Mouse (Mus musculus): ENCODE data around the gene Mpg.

DNA sequence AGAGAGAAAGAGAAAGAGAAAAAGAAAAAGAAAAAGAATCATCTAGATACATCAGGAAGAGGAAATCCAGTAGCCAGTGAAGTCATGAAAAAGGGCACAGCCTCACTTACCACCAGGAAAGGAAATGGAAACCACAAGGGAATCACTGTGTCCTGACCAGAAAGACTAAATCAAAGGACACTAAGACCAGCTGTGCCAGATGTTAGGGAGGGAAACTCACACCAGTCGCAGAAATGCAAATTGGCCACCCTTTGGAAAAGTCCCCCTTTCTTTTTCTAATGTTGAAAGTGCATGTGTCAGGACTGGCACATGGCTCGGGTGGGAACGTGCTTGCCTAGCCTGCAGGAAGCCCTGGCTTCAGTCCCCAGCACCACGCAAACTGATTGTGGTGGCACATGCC is 44.9 kb downstream of the Mpg start:
- TF ChIP-seq CTCF (IDR thresholded peaks at IDR 0.05; ENCODE audit: borderline replicate concordance, insufficient read depth, low read depth, low read length) (no peak), POLR2A (IDR thresholded peaks at IDR 0.05; ENCODE audit: borderline replicate concordance, insufficient read depth, low read length) (no peak)
